Mouse (Mus musculus) ovary, postnatal 14 days (tissue): ENCODE data around the gene Diras1.

Experiments
- DNase-seq: peaks from one replicate; pipeline ENCODE4 v3.0.0; 2022; ENCODE audit warnings: low spot score

Gene Diras1

GRCm38 (mm10) chr10:80971533-80971932, 53.9 kb downstream of the Diras1 start:
- no peak for DNase-seq

DNA sequence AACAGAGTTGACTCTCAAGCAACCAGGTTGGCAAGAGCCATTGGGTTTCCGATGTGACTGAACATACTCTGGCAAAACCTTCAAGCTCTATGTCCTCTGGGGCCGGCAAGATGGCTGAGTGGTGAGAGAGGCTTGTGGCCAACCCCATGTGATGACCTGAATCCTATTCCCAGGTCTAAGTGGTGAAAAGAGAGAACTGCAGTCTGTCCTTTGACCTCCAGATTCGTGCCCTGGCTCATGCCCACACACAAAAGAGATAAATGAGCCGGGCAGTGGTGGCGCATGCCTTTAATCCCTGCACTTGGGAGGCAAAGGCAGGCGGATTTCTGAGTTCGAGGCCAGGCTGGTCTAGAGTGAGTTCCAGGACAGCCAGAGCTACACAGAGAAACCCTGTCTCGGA, 55.3 kb downstream of the Diras1 start:
- DNase-seq = no peak
